Mouse (Mus musculus) retina, postnatal 1 day (tissue): ENCODE measurements around the gene Mid2.
"Not testable (repeated sequence)": the region's sequence is repeated elsewhere in the genome, so short reads cannot be mapped to it uniquely, and the experiment has no call there.

Experiments
- DNase-seq: peaks from one replicate; pipeline ENCODE4 v3.0.0-alpha.2; 2012

The Mid2 gene

GRCm38 (mm10) chrX:140664479-140665241, at the start of gene Mid2:
Gene Mid2 (plus strand): TSS chrX:140664599.
- DNase-seq, result peak; percentile 54

GRCm38 (mm10) chrX:140624875-140625594, 39.4 kb upstream of the Mid2 start:
- no peak for DNase-seq

GRCm38 (mm10) chrX:140638028-140638427, 26.4 kb upstream of the Mid2 start:
- DNase-seq, result no peak

- DNase-seq, result no peak
These were observed 24.8 kb upstream of the Mid2 start for GRCm38 (mm10) chrX:140639592-140639991.

GRCm38 (mm10) chrX:140660731-140661130, 3.7 kb upstream of the Mid2 start:
- DNase-seq, result peak; percentile 50

GRCm38 (mm10) chrX:140663516-140663915, 883 bp upstream of the Mid2 start:
- no peak for DNase-seq

- peak; percentile 53 for DNase-seq
These were observed 927 bp downstream of the Mid2 start for GRCm38 (mm10) chrX:140665242-140665810.

- DNase-seq, result no peak
These were observed 11.0 kb downstream of the Mid2 start for GRCm38 (mm10) chrX:140675444-140675843.

- no peak for DNase-seq
These were observed 23.9 kb downstream of the Mid2 start for GRCm38 (mm10) chrX:140688335-140688734.

- not testable (repeated sequence) for DNase-seq
These were observed 33.6 kb downstream of the Mid2 start for GRCm38 (mm10) chrX:140697872-140698463.

- no peak for DNase-seq
These were observed 38.8 kb downstream of the Mid2 start for GRCm38 (mm10) chrX:140703224-140703623.

GRCm38 (mm10) chrX:140706077-140706476, 41.7 kb downstream of the Mid2 start:
- DNase-seq, result no peak

GRCm38 (mm10) chrX:140722400-140722799, 58.0 kb downstream of the Mid2 start:
- DNase-seq, result peak; percentile 40

GRCm38 (mm10) chrX:140738986-140739385, 74.6 kb downstream of the Mid2 start:
- DNase-seq, result no peak

- DNase-seq, result no peak
These were observed 78.8 kb downstream of the Mid2 start for GRCm38 (mm10) chrX:140743213-140743612.

- DNase-seq, result no peak
These were observed 105.4 kb downstream of the Mid2 start for GRCm38 (mm10) chrX:140769794-140770193.

- DNase-seq, result no peak
These were observed 140.9 kb downstream of the Mid2 start for GRCm38 (mm10) chrX:140805340-140805739.

GRCm38 (mm10) chrX:140813312-140814006, 149.1 kb downstream of the Mid2 start, which contains the start of gene Tex13b:
Gene Tex13b (minus strand): TSS chrX:140813433.
- DNase-seq, result no peak
